Mouse (Mus musculus) E14TG2a.4 (cell line): ENCODE data around the gene Olfr749.
"Not testable (repeated sequence)": the region's sequence is repeated elsewhere in the genome, so short reads cannot be mapped to it uniquely, and the experiment has no call there.

ENCODE experiments used
- CTCF ChIP-seq: conservative IDR thresholded peaks from 2 replicates; pipeline ENCODE4 v1.5.1; 2014; ENCODE audit warnings: low read length
- NANOG ChIP-seq: IDR thresholded peaks from 2 replicates; pipeline ENCODE4 v1.6.1; 2014; ENCODE audit warnings: borderline replicate concordance, low read length, mixed read lengths
- POU5F1 ChIP-seq: IDR thresholded peaks from 2 replicates; pipeline ENCODE4 v1.6.1; 2014; ENCODE audit warnings: low read length, borderline replicate concordance

DNA sequence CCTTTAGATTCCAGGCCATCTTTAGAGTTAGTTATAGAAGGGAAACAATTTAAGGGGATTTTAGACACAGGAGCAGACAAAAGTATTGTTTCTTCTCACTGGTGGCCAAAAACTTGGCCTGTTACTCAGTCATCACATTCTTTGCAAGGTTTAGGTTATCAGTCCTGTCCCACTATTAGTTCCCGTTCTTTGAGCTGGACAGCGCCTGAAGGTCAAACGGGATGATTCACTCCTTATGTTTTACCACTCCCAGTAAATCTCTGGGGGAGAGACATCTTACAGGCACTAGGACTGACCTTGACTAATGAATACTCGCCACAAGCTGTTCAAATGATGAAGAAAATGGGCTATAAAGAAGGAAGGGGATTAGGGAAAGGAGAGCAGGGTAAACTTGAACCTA lies 22.5 kb downstream of the Olfr749 start:
- not testable (repeated sequence) for TF ChIP-seq CTCF, POU5F1, NANOG
